ENCODE assay signal across 8 mouse cellular contexts in the genomic region with DNA sequence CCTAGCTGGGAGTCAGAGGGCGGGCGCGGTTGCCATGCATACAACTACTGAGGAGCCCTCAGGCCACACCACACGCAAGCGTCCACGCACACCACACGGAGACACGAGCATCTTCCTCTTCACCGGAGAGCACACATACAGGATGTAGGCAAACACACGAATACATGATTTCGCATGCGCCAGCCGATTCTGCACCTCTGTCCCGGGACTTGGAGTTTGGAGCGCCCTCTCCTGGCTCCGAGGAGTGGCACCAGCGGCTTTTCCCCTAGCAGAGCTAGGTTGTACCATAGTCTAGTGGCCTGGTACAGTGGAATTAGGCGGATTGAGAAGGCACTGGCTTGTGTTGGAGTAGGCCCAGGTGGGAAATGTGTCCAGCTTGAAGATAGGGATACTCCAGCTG. TPM values are rescaled to one million over a fixed set of nuclear protein-coding genes. Genes with fewer than 3 reads are reported as not detected.
DNase-seq lines count a peak whose midpoint lies in the region; ATAC-seq and TF ChIP-seq lines count a peak whose summit lies in the region.

No protein-coding gene starts in this region.

- peaks cover 3 to 32% of the 10 kb centered on the region in 2 experiments; a peak in 2 of 4 replicates for H3K4me1 ChIP-seq in ES-E14 (ENCODE audit: control insufficient read depth in 2 of 2, insufficient read depth in 2 of 2, low read length in 2 of 2, poor library complexity in 1 of 2)
- peaks cover 8% of the 10 kb centered on the region for H3K4me1 ChIP-seq in forebrain, embryonic 12.5 days
- H3K4me1 ChIP-seq in hindbrain, embryonic 11.5 days (replicated peaks; ENCODE audit: control insufficient read depth, insufficient read depth, low read length): no peaks in the 10 kb centered on the region

- DNase-seq in ES-E14 (ENCODE audit: low read depth, low spot score): peak; percentile 77
- peak; percentile 61 for DNase-seq in brain, adult 2 months (ENCODE audit: low read depth, low spot score)
- DNase-seq in hindbrain, embryonic 11.5 days (ENCODE audit: low spot score): peak; percentile 87
- peak; percentile 42 to 72 for DNase-seq in left cerebral cortex, postnatal 10 days (ENCODE audit: extremely low spot score in 1 of 2, low spot score in 2 of 2)
- peak; percentile 7 to 11 for DNase-seq in right cerebral cortex, postnatal 36 days (ENCODE audit: low spot score in 2 of 2)
- DNase-seq in urinary bladder, postnatal 4 days (ENCODE audit: low spot score in 2 of 2): peak; percentile 56 to 83

- H3K9ac ChIP-seq in ES-E14 (ENCODE audit: insufficient read depth, low read depth, low read length, poor library complexity, severe bottlenecking): peak overlapping the region; percentile 65; the same call in 1 of the 2 replicates
- peak overlapping the region; percentile 38; the same call in 1 of the 2 replicates for H3K9ac ChIP-seq in forebrain, embryonic 12.5 days
- H3K9ac ChIP-seq in hindbrain, embryonic 11.5 days (ENCODE audit: low read depth, low read length): peak overlapping the region; percentile 49

- peaks cover 6% of the 10 kb centered on the region; the same call in 1 of the 2 replicates for H3K27me3 ChIP-seq in forebrain, embryonic 12.5 days
- H3K27me3 ChIP-seq in hindbrain, embryonic 11.5 days (ENCODE audit: control insufficient read depth, insufficient read depth, low read length): 0 out of 2 replicates have a peak, but pooled peaks cover 3% of the 10 kb centered on the region

- 6% methylated on average over 18 of the region's 18 CpGs for WGBS in forebrain, embryonic 12.5 days
- WGBS in hindbrain, embryonic 11.5 days: 15% methylated on average over 18 of the region's 18 CpGs

- no peaks in the 10 kb centered on the region for H3K36me3 ChIP-seq in ES-E14 (ENCODE audit: control insufficient read depth, insufficient read depth, low read length, poor library complexity, severe bottlenecking)
- no peaks in the 10 kb centered on the region for H3K36me3 ChIP-seq in forebrain, embryonic 12.5 days (replicated peaks)
- H3K36me3 ChIP-seq in hindbrain, embryonic 11.5 days (ENCODE audit: control insufficient read depth, insufficient read depth, low read length): no peaks in the 10 kb centered on the region

- ATAC-seq in forebrain, embryonic 12.5 days (ENCODE audit: low FRiP score): peak; percentile 39; the same call in 1 of the 2 replicates
- ATAC-seq in hindbrain, embryonic 11.5 days (ENCODE audit: low FRiP score): 0 out of 2 replicates have a peak, but pooled peaks have one; percentile 22
- ATAC-seq in megakaryocyte-erythroid progenitor cell, adult 5-6 weeks (replicated peaks; ENCODE audit: low FRiP score, low TSS enrichment, poor library complexity, severe bottlenecking): peak; percentile 67

- H3K4me2 ChIP-seq in forebrain, embryonic 12.5 days: peak overlapping the region; percentile 51
- H3K4me2 ChIP-seq in hindbrain, embryonic 11.5 days (replicated peaks; ENCODE audit: low read depth, low read length): peak overlapping the region; percentile 44

- in situ Hi-C loops in ES-E14 (cut with MboI; ENCODE audit: low sequenced_read_pairs in 2 of 2, unreplicated experiment in 2 of 2): loop anchor here in 1 of 2 experiments (5.0 kb wide), 1 partner anchor 35 kb away; no protein-coding TSS in a partner anchor

- no peak overlapping the region for H3K27ac ChIP-seq in ES-E14 (ENCODE audit: insufficient read depth, low read depth, low read length, poor library complexity, severe bottlenecking)
- peak overlapping the region; percentile 13; the same call in 1 of the 2 replicates for H3K27ac ChIP-seq in forebrain, embryonic 12.5 days
- H3K27ac ChIP-seq in hindbrain, embryonic 11.5 days (ENCODE audit: low read depth, low read length): no peak overlapping the region

- intact Hi-C loops in left cerebral cortex, postnatal 10 days (cut with DNase I): no loop called here

- H3K4me3 ChIP-seq in ES-E14 (ENCODE audit: insufficient read depth in 1 of 2, low read depth in 1 of 2, low read length in 2 of 2, poor library complexity in 1 of 2, severe bottlenecking in 1 of 2): peak overlapping the region; percentile 43 to 63
- H3K4me3 ChIP-seq in forebrain, embryonic 12.5 days (replicated peaks): peak overlapping the region; percentile 23
- H3K4me3 ChIP-seq in hindbrain, embryonic 11.5 days (ENCODE audit: low read depth, low read length): no peak overlapping the region

- H3K9me3 ChIP-seq in ES-E14 (ENCODE audit: control insufficient read depth, insufficient read depth, low read depth, low read length): no peaks in the 10 kb centered on the region
- no peaks in the 10 kb centered on the region for H3K9me3 ChIP-seq in forebrain, embryonic 12.5 days
- no peaks in the 10 kb centered on the region for H3K9me3 ChIP-seq in hindbrain, embryonic 11.5 days (ENCODE audit: control insufficient read depth, low read length)

TF ChIP-seq in ES-E14, 5 proteins besides CTCF, POLR2A, EP300 and RAD21:
- no peak for TF ChIP-seq ZNF384 (IDR thresholded peaks at IDR 0.05; ENCODE audit: low read depth, low read length)
- no peak; the same call in 1 of the 2 replicates for TF ChIP-seq ZC3H11A (IDR thresholded peaks at IDR 0.05; ENCODE audit: borderline replicate concordance, low read depth, low read length)
- no peak for TF ChIP-seq MAFK (IDR thresholded peaks at IDR 0.05; ENCODE audit: insufficient read depth, low read depth, low read length)
- TF ChIP-seq HCFC1 (IDR thresholded peaks at IDR 0.05; ENCODE audit: borderline replicate concordance, insufficient read depth, low read length): no peak
- TF ChIP-seq CHD2 (IDR thresholded peaks at IDR 0.05; ENCODE audit: low read depth, low read length): no peak
TF ChIP-seq in ES-E14: peak in this region for 0.

RNA-seq across cellular contexts. Expression of gene Foxn1, which starts 11.0 kb away (rescaled TPM):
- not detected in 2 replicates for total RNA-seq in ES-E14 (2012; rRNA removed)
- 0.06 TPM in 1 of 2 replicates, not detected in the other for polyA plus RNA-seq in forebrain, embryonic 12.5 days (2016; fragmentation: Nextera tagmentation; extraction: Ambion mirVana)
- polyA plus RNA-seq in hindbrain, embryonic 11.5 days (2014; fragmentation: Nextera tagmentation; extraction: Ambion mirVana): 0.05 TPM in 1 of 2 replicates, not detected in the other
- total RNA-seq in left cerebral cortex, postnatal 10 days (2021): not detected
- total RNA-seq in megakaryocyte-erythroid progenitor cell, adult 5-6 weeks (2014; fragmentation: Nextera tagmentation): not detected in 2 replicates
- not detected in 2 replicates for total RNA-seq in megakaryocyte-erythroid progenitor cell, adult 5-6 weeks (2017)

RNA-seq across cellular contexts. Expression of gene Slc13a2, which starts 24.6 kb away (rescaled TPM):
- 0.13 TPM in 1 of 2 replicates, not detected in the other for total RNA-seq in ES-E14 (2012; rRNA removed)
- not detected in 2 replicates for polyA plus RNA-seq in forebrain, embryonic 12.5 days (2016; fragmentation: Nextera tagmentation; extraction: Ambion mirVana)
- not detected in 2 replicates for polyA plus RNA-seq in hindbrain, embryonic 11.5 days (2014; fragmentation: Nextera tagmentation; extraction: Ambion mirVana)
- not detected for total RNA-seq in left cerebral cortex, postnatal 10 days (2021)
- not detected in 2 replicates for total RNA-seq in megakaryocyte-erythroid progenitor cell, adult 5-6 weeks (2014; fragmentation: Nextera tagmentation)
- total RNA-seq in megakaryocyte-erythroid progenitor cell, adult 5-6 weeks (2017): not detected in 2 replicates

RNA-seq across cellular contexts. Expression of gene Unc119, which starts 54.1 kb away (rescaled TPM):
- total RNA-seq in ES-E14 (2012; rRNA removed): 22.2 and 24.5 TPM in 2 replicates
- polyA plus RNA-seq in forebrain, embryonic 12.5 days (2016; fragmentation: Nextera tagmentation; extraction: Ambion mirVana): 75.6 and 76.5 TPM in 2 replicates
- polyA plus RNA-seq in hindbrain, embryonic 11.5 days (2014; fragmentation: Nextera tagmentation; extraction: Ambion mirVana): 66.2 and 73.1 TPM in 2 replicates
- 10 to 100 TPM; 34.6 to 35.8 TPM for total RNA-seq in left cerebral cortex, postnatal 10 days (2021)
- total RNA-seq in megakaryocyte-erythroid progenitor cell, adult 5-6 weeks (2014; fragmentation: Nextera tagmentation): 51.2 and 51.5 TPM in 2 replicates
- total RNA-seq in megakaryocyte-erythroid progenitor cell, adult 5-6 weeks (2017): 20.0 and 27.2 TPM in 2 replicates

Comparison
In these comparisons a context has a peak if more than half of its experiments do, and no peak if none do; other contexts are left out.
1. DNase-seq: peak in every context shown above with its lines; median percentile 87 in hindbrain, embryonic 11.5 days; 77 in ES-E14; 70 in urinary bladder, postnatal 4 days; 61 in brain, adult 2 months; 57 in left cerebral cortex, postnatal 10 days; 9 in right cerebral cortex, postnatal 36 days.